Mouse (Mus musculus) ES-E14 (cell line): ENCODE results near the gene U90926.

ENCODE experiments used
- HCFC1 ChIP-seq: IDR thresholded peaks from 2 replicates; pipeline ENCODE4 v1.6.1; 2012; ENCODE audit warnings: low read length, inconsistent platforms, borderline replicate concordance; ENCODE audit not compliant: insufficient read depth
- MAFK ChIP-seq: IDR thresholded peaks from 2 replicates; pipeline ENCODE4 v1.6.1; 2014; ENCODE audit warnings: mild to moderate bottlenecking, low read depth, low read length, inconsistent platforms; ENCODE audit not compliant: insufficient read depth
- ZC3H11A ChIP-seq: IDR thresholded peaks from 2 replicates; pipeline ENCODE4 v1.6.1; 2012; ENCODE audit warnings: low read depth, mild to moderate bottlenecking, inconsistent platforms, low read length, borderline replicate concordance

DNA sequence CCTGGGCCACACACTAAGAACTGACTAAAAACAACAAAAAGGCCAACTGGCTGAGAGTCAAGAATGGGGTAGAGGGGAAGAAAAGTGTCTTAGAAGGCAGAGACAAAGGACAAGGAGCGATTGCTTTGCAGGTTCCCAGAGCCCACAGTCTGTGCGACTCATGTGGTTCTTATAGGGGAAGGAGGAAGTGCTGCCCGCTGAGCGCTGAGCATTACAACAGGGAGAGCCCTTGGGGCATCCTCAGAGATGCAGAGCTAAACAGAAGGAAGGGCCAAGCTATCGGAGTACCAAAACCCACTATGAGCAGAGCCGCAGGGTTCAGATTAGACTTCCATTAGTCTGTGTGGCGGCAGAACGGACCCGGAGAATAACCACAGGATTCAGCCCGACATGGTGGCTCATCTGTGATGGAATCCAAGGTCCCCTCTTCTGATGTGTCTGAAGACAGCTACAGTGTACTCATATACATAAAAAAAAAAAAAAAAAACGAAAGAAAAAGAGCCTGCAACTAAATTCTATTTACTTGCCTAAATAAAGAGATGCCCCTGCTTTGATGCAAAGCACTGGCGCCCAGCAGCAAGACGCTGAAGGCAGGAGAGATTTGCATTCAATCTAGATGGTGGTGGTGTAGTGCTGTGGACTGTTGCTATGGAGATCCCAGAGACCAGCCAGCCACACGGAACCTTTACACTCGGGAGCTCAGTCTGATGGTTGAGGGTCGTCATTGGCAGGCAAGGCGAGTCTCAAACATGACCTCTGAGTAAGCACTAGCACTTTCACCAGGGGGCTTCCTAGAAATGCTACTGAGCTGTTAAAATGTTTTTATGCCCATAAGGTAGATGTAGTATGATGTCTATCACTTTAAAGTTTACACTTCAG, 3.9 kb upstream of the U90926 start:
- no peak for TF ChIP-seq HCFC1
- TF ChIP-seq MAFK: no peak
- TF ChIP-seq ZC3H11A: no peak
